Mouse (Mus musculus) heart, embryonic 14.5 days (tissue): ENCODE measurements around the gene Dicer1. TPM values are rescaled to one million over a fixed set of nuclear protein-coding genes. Genes with fewer than 3 reads are reported as not detected.

Source experiments
- ATAC-seq: fragments of 200-750 bp; cut with Nextera tagmentation; 2 replicates; pipeline ENCODE4 v1.8.0; 2017; ENCODE audit warnings: low read depth, moderate TSS enrichment; ENCODE audit not compliant: insufficient number of reproducible peaks, insufficient read depth, low FRiP score
- H3K27ac ChIP-seq, 2 experiments: fragments of 200-500 bp in 1 of 2; fragments of 300-500 bp in 1 of 2; sonication (generic) in 1 of 2; replicated peaks in 1 of 2; 2 replicates each; pipeline ENCODE4 v1.5.1; 2012 to 2014; ENCODE audit warnings: low read depth in 2 of 2, low read length in 2 of 2, control low read depth in 1 of 2, mild to moderate bottlenecking in 1 of 2, mixed read lengths in 1 of 2; ENCODE audit not compliant: control insufficient read depth in 1 of 2, insufficient read depth in 1 of 2
- H3K27me3 ChIP-seq: fragments of 300-500 bp; sonication (generic); 2 replicates; pipeline ENCODE4 v1.6.1; 2014; ENCODE audit warnings: mild to moderate bottlenecking, low read length, control low read depth; ENCODE audit not compliant: control insufficient read depth, insufficient read depth
- H3K36me3 ChIP-seq: fragments of 300-500 bp; sonication (generic); 2 replicates; pipeline ENCODE4 v1.6.1; 2014; ENCODE audit warnings: mild to moderate bottlenecking, control low read depth, low read length, mixed read lengths; ENCODE audit not compliant: control insufficient read depth, insufficient read depth
- H3K4me1 ChIP-seq, 2 experiments: fragments of 200-500 bp in 1 of 2; fragments of 300-500 bp in 1 of 2; sonication (generic) in 1 of 2; 2 replicates each; pipeline ENCODE4 v1.6.1; 2012 to 2014; ENCODE audit warnings: low read length in 2 of 2, control low read depth in 1 of 2, mixed read lengths in 1 of 2; ENCODE audit not compliant: control insufficient read depth in 2 of 2, insufficient read depth in 2 of 2
- H3K4me2 ChIP-seq: fragments of 300-500 bp; sonication (generic); 2 replicates; pipeline ENCODE4 v1.6.1; 2014; ENCODE audit warnings: mild to moderate bottlenecking, low read length
- H3K4me3 ChIP-seq, 2 experiments: fragments of 200-500 bp in 1 of 2; fragments of 300-500 bp in 1 of 2; sonication (generic) in 1 of 2; 2 replicates each; pipeline ENCODE4 v1.5.1; 2012 to 2014; ENCODE audit warnings: low read length in 2 of 2, mild to moderate bottlenecking in 2 of 2, control low read depth in 1 of 2, low read depth in 1 of 2, moderate library complexity in 1 of 2; ENCODE audit not compliant: control insufficient read depth in 1 of 2, insufficient read depth in 1 of 2
- H3K9ac ChIP-seq: fragments of 300-500 bp; sonication (generic); 2 replicates; pipeline ENCODE4 v1.6.1; 2014; ENCODE audit warnings: mild to moderate bottlenecking, low read length
- H3K9me3 ChIP-seq: fragments of 300-500 bp; sonication (generic); 2 replicates; pipeline ENCODE4 v1.6.1; 2016; ENCODE audit warnings: low read length, control low read depth; ENCODE audit not compliant: control insufficient read depth
- WGBS: fragments of 180-500 bp; shearing (Covaris S2); extraction: QIAGEN DNeasy Blood & Tissue Kit; methylation state at CpG from one replicate; pipeline ENCODE4 v1.1.7; 2014; 5-methylcytosine and 5-hydroxymethylcytosine counted together
- polyA plus RNA-seq: library from polyadenylated mRNA; unstranded; fragments of >200 nt; fragmentation: Nextera tagmentation; extraction: Ambion mirVana; gene quantifications from 2 replicates; pipeline ENCODE4 v1.2.1, GENCODE M21; 2014

Dicer1 gene
- polyA plus RNA-seq, 1 experiment from 2014 or later: 19.7 TPM

DNA sequence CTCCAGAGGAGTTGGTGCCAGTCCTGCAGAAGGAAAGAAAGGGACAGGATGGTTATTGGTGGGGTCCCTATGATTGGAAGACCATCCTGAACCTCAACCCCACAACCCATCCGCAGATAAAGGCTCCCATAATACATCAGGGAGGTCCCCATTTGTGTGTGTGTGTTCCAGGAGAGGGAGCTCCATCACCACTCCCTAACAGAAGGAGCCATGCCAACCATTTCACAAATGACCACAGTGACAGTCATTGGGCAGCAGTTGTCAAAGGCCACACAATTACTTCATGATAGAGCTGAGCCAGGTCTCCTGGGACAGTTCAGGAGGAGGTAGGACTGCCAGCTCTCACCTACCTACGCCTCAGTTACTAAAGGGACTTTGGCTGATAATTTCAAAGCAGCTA, 20.2 kb upstream of the Dicer1 start:
- Histone ChIP-seq H3K27ac (no peak overlapping the region), H3K36me3 (no peaks in the 10 kb centered on the region), H3K4me3 (no peak overlapping the region), H3K4me1 (no peaks in the 10 kb centered on the region), H3K4me2 (no peak overlapping the region), H3K9me3 (no peaks in the 10 kb centered on the region), H3K9ac (no peak overlapping the region), H3K27me3 (no peaks in the 10 kb centered on the region)
- ATAC-seq: no peak
- 66% methylated on average over 2 of the region's 2 CpGs for WGBS

DNA sequence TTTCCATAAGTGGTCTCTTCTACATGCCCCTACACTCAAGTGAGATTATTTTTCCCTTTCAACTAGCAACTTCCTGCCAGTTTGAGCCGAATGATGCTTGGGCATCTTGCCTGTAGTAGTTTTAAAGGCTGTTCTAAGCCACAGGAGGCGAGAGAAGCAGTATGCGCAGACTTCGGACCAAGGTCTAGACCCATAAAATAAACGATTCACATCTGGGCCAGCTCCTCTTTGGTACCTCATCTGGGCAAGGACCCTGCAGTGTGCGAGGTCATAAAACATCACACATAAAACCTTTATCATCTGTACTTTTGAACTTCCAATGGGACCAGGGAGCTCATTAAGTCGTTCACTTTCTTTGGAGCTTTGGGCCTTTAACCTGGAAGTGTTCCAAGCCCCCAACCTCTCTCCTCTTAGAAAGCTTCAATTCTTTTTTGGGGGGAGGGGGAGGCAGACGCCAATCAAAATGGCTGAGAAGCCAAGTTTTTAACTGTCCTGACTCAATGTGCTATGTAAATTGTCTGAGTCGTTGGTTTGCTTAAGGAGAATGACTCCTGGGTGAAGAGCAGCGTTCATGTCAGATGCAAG, 17.5 kb upstream of the Dicer1 start:
- no peaks in the 10 kb centered on the region for H3K27me3 ChIP-seq
- H3K36me3 ChIP-seq: no peaks in the 10 kb centered on the region
- WGBS: 75% methylated on average over 10 of the region's 10 CpGs
- H3K4me1 ChIP-seq: no peaks in the 10 kb centered on the region; a peak in 1 of 4 replicates
- no peak overlapping the region for H3K9ac ChIP-seq
- no peak overlapping the region for H3K27ac ChIP-seq
- no peak overlapping the region for H3K4me2 ChIP-seq
- no peaks in the 10 kb centered on the region for H3K9me3 ChIP-seq
- ATAC-seq: no peak
- no peak overlapping the region for H3K4me3 ChIP-seq

DNA sequence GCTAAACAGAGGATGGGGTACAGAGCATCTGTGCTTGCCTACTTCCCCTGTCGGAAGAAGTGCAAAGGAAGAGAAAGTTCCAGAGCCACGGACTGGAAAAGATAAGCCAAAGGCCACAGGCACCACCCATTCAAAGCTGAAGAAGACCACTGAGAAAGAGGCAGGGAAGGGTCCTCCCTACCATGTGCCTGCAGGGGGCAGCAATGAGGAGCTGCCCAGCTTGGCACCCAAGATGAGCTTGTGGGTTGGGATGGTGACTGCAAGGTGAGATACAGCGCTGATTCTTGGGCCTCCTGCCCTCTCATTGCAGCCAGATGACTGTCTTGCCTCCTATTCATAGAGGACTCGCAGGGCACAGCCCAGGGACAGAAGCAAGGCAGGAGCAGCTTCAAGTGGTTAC, 15.4 kb upstream of the Dicer1 start:
- no peak overlapping the region for H3K27ac ChIP-seq
- H3K9ac ChIP-seq: no peak overlapping the region
- H3K4me3 ChIP-seq: no peak overlapping the region
- H3K27me3 ChIP-seq: no peaks in the 10 kb centered on the region
- H3K9me3 ChIP-seq: no peaks in the 10 kb centered on the region
- H3K36me3 ChIP-seq: no peaks in the 10 kb centered on the region
- WGBS: 63% methylated on average over 4 of the region's 4 CpGs
- H3K4me2 ChIP-seq: no peak overlapping the region
- ATAC-seq: no peak
- H3K4me1 ChIP-seq: no peaks in the 10 kb centered on the region; a peak in 1 of 4 replicates

DNA sequence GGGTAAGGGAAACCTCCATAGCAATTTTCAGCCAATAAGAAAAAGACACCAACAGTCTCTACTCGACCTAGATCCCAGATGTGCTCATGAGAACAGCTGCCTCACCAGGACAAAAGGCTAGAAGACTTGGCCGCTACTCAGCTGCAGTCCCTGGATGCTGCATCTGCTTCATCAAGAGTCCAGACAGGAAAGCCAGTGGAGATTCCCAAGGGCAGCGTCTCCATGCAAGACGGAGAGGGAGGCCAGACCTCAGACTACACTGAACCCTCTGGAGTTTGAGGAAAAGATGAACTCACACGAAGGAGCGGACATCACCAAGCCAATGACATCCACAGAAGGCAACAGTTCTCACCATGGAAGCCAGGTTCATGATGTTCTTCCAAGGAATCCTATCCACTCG, 14.0 kb upstream of the Dicer1 start:
- Histone ChIP-seq H3K4me2 (no peak overlapping the region), H3K4me3 (no peak overlapping the region), H3K36me3 (no peaks in the 10 kb centered on the region), H3K9ac (no peak overlapping the region), H3K27me3 (no peaks in the 10 kb centered on the region), H3K4me1 (no peaks in the 10 kb centered on the region; a peak in 1 of 4 replicates), H3K9me3 (no peaks in the 10 kb centered on the region), H3K27ac (no peak overlapping the region)
- ATAC-seq: no peak
- WGBS: 74% methylated on average over 7 of the region's 7 CpGs

DNA sequence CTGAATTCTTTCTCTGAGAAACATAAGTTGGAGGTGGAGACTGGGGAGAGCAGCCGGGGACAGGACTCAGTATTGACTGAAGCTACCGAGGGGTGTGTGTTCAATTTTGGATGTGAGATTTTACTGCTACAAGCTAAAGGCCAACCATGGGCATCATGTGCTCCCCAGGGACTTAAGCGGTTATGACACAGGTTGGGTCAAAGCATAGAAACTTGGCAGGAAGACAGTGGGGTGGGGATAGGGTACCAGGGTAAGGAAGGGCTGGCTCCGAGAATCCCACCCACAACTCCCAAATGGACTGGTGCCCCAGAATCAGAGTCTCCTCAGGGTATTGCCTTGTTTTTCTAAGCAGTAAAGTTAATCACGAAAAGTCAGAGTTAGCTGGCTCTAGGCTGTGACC, 13.4 kb upstream of the Dicer1 start:
- Histone ChIP-seq H3K27ac (no peak overlapping the region), H3K9me3 (no peaks in the 10 kb centered on the region), H3K36me3 (no peaks in the 10 kb centered on the region), H3K4me2 (no peak overlapping the region), H3K27me3 (no peaks in the 10 kb centered on the region), H3K4me3 (no peak overlapping the region), H3K4me1 (no peaks in the 10 kb centered on the region; a peak in 1 of 4 replicates), H3K9ac (no peak overlapping the region)
- no peak for ATAC-seq
- 59% methylated on average over 5 of the region's 5 CpGs for WGBS

DNA sequence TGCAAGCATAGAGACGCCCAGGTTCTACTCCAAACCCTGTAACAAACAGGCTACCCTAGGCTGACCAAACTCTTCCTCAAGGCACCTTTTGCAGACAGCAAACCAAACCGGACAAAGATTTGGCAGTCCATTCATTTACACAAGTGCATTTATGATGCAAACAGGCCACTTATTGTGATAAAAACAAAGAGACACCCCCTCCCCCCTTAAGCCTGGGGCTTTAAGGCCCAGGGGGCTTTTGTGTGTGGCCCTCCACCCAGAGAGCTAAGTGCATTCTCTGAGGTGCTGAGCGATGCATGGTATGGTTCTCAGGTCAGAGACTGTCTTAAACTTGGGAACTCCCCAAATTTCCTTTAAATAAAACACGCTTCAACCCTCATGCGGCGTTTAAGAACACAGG, 12.2 kb upstream of the Dicer1 start:
- Histone ChIP-seq H3K27me3 (no peaks in the 10 kb centered on the region), H3K36me3 (no peaks in the 10 kb centered on the region)
- no peak for ATAC-seq

DNA sequence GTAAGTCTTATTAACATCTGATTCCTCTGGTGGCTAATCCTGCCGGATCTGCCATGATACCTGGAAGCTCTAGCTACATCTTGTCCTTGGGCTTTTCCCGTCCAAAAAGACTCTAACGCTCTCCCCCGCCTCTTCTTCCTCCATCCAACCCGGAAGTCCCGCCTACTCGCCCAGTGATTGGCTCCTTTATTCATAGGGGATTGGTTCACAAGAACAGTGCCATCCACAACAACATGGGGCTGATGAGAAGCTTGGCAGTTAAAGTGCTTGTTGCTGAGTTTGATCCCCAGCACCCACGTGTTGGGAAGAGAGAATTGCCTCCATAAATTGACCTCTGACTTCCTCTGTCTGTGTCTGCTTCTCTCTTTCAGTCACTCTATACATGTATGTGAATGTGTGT, 9.7 kb upstream of the Dicer1 start:
- Histone ChIP-seq H3K9me3 (no peaks in the 10 kb centered on the region), H3K27ac (no peak overlapping the region), H3K36me3 (no peaks in the 10 kb centered on the region), H3K4me2 (no peak overlapping the region), H3K4me3 (no peak overlapping the region), H3K27me3 (no peaks in the 10 kb centered on the region), H3K9ac (no peak overlapping the region), H3K4me1 (no peaks in the 10 kb centered on the region; a peak in 1 of 4 replicates)
- ATAC-seq: no peak
- WGBS: 81% methylated on average over 8 of the region's 8 CpGs

More for the DNA sequence above, 12.2 kb upstream of the Dicer1 start:
- no peak overlapping the region for H3K4me3 ChIP-seq
- H3K9ac ChIP-seq: no peak overlapping the region
- H3K27ac ChIP-seq: no peak overlapping the region
- WGBS: 79% methylated on average over 6 of the region's 6 CpGs
- H3K4me2 ChIP-seq: no peak overlapping the region
- no peaks in the 10 kb centered on the region for H3K9me3 ChIP-seq
- H3K4me1 ChIP-seq: no peaks in the 10 kb centered on the region; a peak in 1 of 4 replicates

DNA sequence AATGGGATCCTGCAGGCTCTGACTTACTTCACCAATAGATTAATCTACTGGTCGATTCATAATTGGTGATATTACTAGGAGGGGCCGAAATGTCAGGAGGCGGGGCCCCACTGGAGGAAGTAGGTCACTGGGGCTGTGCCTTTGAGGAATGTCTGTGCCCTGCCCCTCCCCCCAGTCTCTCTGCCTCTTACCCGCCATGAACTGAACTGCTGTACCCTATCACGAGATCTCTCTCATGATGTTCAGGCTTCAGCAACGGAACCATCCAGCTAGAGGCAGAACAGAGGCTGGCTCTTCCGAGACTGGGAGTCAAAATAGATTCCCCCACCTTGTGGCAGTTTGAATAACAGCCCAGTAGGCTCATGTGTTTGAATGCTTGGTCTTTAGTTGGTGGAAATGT, 6.3 kb upstream of the Dicer1 start:
- no peaks in the 10 kb centered on the region for H3K4me1 ChIP-seq
- no peak overlapping the region for H3K4me3 ChIP-seq
- no peaks in the 10 kb centered on the region for H3K36me3 ChIP-seq
- H3K4me2 ChIP-seq: no peak overlapping the region
- ATAC-seq: no peak
- H3K27me3 ChIP-seq: no peaks in the 10 kb centered on the region
- H3K27ac ChIP-seq: no peak overlapping the region
- WGBS: 84% methylated on average over 7 of the region's 7 CpGs
- no peaks in the 10 kb centered on the region for H3K9me3 ChIP-seq
- H3K9ac ChIP-seq: no peak overlapping the region
